In genomic region chr7:66385826-66386225, GRCm38 (mm10) we compare ENCODE assay signal across 26 mouse cellular contexts. TPM values are rescaled to one million over a fixed set of nuclear protein-coding genes. Genes with fewer than 3 reads are reported as not detected.
A peak's percentile ranks its signal among the peaks of the same experiment; 100 is the strongest.
DNase-seq lines count a peak whose midpoint lies in the region; ATAC-seq and TF ChIP-seq lines count a peak whose summit lies in the region.
"Had no signal": no experiment of that assay in that cellular context is flagged by ENCODE, and none has a peak within 500 bp of the region (broad histone marks: within the 10 kb centered on the region; RNA-seq: fewer than 3 reads in every experiment).

No protein-coding gene starts in this region.

- 0 out of 2 replicates have a peak, but pooled peaks have one; percentile 4 for ATAC-seq in common myeloid progenitor, adult 5-6 weeks (replicated peaks; ENCODE audit: low read depth, poor library complexity, severe bottlenecking)
- ATAC-seq in CD4-positive, CD25-positive, alpha-beta regulatory T cell, adult 4 months, result no peak
- ATAC-seq: activated CD4-positive, CD25-positive, alpha-beta regulatory T cell, adult 4 months; forebrain, embryonic 13.5 days; forebrain, postnatal 0 days; intestine, embryonic 16.5 days; Patski had no signal

- peaks cover 61% of the 10 kb centered on the region for H3K79me3 ChIP-seq in C2C12 (ENCODE audit: low read depth)

- H3K4me3 ChIP-seq in C2C12 (ENCODE audit: insufficient read depth, poor library complexity, severe bottlenecking), result no peak overlapping the region
- no peak overlapping the region for H3K4me3 ChIP-seq in myocyte
- H3K4me3 ChIP-seq: embryonic facial prominence, embryonic 13.5 days; forebrain, embryonic 13.5 days; gastrocnemius, adult 2 months; heart, adult 2 months; heart, embryonic 15.5 days; hindbrain, embryonic 15.5 days had no signal

- intact Hi-C loops in heart, postnatal 25 days (cut with DNase I), result loop anchor here (5.0 kb wide), 1 partner anchor 284 kb away; no protein-coding TSS in a partner anchor

- H3K36me3 ChIP-seq in C2C12 (ENCODE audit: control insufficient read depth, insufficient read depth) (peaks cover 16% of the 10 kb centered on the region), myocyte (ENCODE audit: control insufficient read depth, insufficient read depth) (no peaks in the 10 kb centered on the region)
- H3K36me3 ChIP-seq: embryonic facial prominence, embryonic 13.5 days; hindbrain, embryonic 15.5 days had no signal

- DNase-seq in heart, adult 11 months, result peak; percentile 75
- no peak for DNase-seq in heart, postnatal 25 days (ENCODE audit: low spot score)
- no peak for DNase-seq in heart, adult 18-20 months
- DNase-seq in ovary, postnatal 14 days (ENCODE audit: low spot score), result no peak
- DNase-seq: adrenal gland, postnatal 14 days; cerebellum, adult 8-10 months; cerebellum, postnatal 14 days; forebrain, postnatal 0 days; gastrocnemius, adult 2 months; gastrocnemius, postnatal 25 days; heart, adult 2 months; heart, postnatal 14 days had no signal

- no peak for TF ChIP-seq POLR2A in myocyte (IDR thresholded peaks at IDR 0.05; ENCODE audit: insufficient read length, low read depth)

- H3K27me3 ChIP-seq in C2C12 (ENCODE audit: control insufficient read depth, insufficient read depth, insufficient read length) (no peaks in the 10 kb centered on the region), myocyte (ENCODE audit: control insufficient read depth, insufficient read depth, insufficient read length) (no peaks in the 10 kb centered on the region)
- H3K27me3 ChIP-seq: embryonic facial prominence, embryonic 13.5 days; heart, embryonic 15.5 days; Patski had no signal

- H3K4me2 ChIP-seq in myocyte (ENCODE audit: low read depth), result peak overlapping the region; percentile 28
- H3K4me2 ChIP-seq: embryonic facial prominence, embryonic 13.5 days; forebrain, embryonic 13.5 days; heart, embryonic 11.5 days; heart, embryonic 15.5 days; hindbrain, embryonic 15.5 days had no signal

- H3ac ChIP-seq in C2C12 (ENCODE audit: control insufficient read depth, insufficient read length, low read depth), result no peak overlapping the region
- H3ac ChIP-seq in myocyte (ENCODE audit: control insufficient read depth, insufficient read length), result no peak overlapping the region

- H3K79me2 ChIP-seq in C2C12 (ENCODE audit: control insufficient read depth, insufficient read depth) (peaks cover 82% of the 10 kb centered on the region), myocyte (ENCODE audit: control insufficient read depth, insufficient read depth) (peaks cover 77% of the 10 kb centered on the region)

- TF ChIP-seq CTCF in C2C12 (IDR thresholded peaks at IDR 0.05; ENCODE audit: control insufficient read depth, insufficient read depth, insufficient read length), result no peak

TF ChIP-seq in C2C12, 6 proteins besides CTCF, POLR2A, EP300 and RAD21:
- TF ChIP-seq MYOD1 (IDR thresholded peaks at IDR 0.05; ENCODE audit: control insufficient read depth, insufficient read length, low read depth) (peak; percentile 13), CEBPB (IDR thresholded peaks at IDR 0.05; ENCODE audit: low read depth) (no peak)

TF ChIP-seq in myocyte, 11 proteins besides CTCF, POLR2A, EP300 and RAD21:
- TF ChIP-seq USF1 (IDR thresholded peaks at IDR 0.05; ENCODE audit: low read depth) (no peak), MYOD1 (IDR thresholded peaks at IDR 0.05; ENCODE audit: control insufficient read depth in 1 of 3, insufficient read length in 2 of 3, low read depth in 2 of 3) (peak in 1 of 3 experiments; percentile 26)

RNA-seq across cellular contexts. Expression of gene Lrrk1, which starts 2.3 kb away (rescaled TPM):
- 10 to 100 TPM in 1 of 2 experiments, 1 to 10 TPM in 1; 9.9 to 10.5 TPM for total RNA-seq in heart, postnatal 25 days (2021)
- 41.8 TPM for polyA plus RNA-seq in C2C12 (2012; fragmentation: generic; extraction: Trizol)
- total RNA-seq in common myeloid progenitor, adult 5-6 weeks (2017), result 16.6 and 16.8 TPM in 2 replicates
- 24.8 TPM for polyA plus RNA-seq in myocyte (2012; fragmentation: generic; extraction: Trizol)
- 1 to 10 TPM; 2.3 to 5.7 TPM for polyA plus RNA-seq in CD4-positive, CD25-positive, alpha-beta regulatory T cell, adult 4 months (2017; shearing (Covaris generic))
- 10 to 100 TPM in 1 of 2 experiments, 1 to 10 TPM in 1; 9.6 to 10.1 TPM for total RNA-seq in heart, adult 18-20 months (2021)

RNA-seq across cellular contexts. Expression of gene Gm10974, which starts 20.1 kb away (rescaled TPM):
- total RNA-seq in heart, postnatal 25 days (2021), result not detected
- polyA plus RNA-seq in C2C12 (2012; fragmentation: generic; extraction: Trizol) (not detected), myocyte (2012; fragmentation: generic; extraction: Trizol) (not detected)
- total RNA-seq in common myeloid progenitor, adult 5-6 weeks (2017), result not detected in 2 replicates
- not detected for polyA plus RNA-seq in CD4-positive, CD25-positive, alpha-beta regulatory T cell, adult 4 months (2017; shearing (Covaris generic))
- not detected for total RNA-seq in heart, adult 18-20 months (2021)
- total RNA-seq: adrenal gland, adult 18-20 months; adrenal gland, postnatal 14 days; forebrain, postnatal 0 days; gastrocnemius, adult 2 months; gastrocnemius, postnatal 25 days; heart, adult 2 months; heart, postnatal 14 days had no signal
- polyA plus RNA-seq: activated CD4-positive, CD25-positive, alpha-beta regulatory T cell, adult 4 months; embryonic facial prominence, embryonic 13.5 days; forebrain, embryonic 13.5 days; forebrain, postnatal 0 days; heart, adult 2 months; heart, embryonic 11.5 days; heart, embryonic 15.5 days; hindbrain, embryonic 11.5 days; hindbrain, embryonic 15.5 days; intestine, embryonic 16.5 days; Patski had no signal

RNA-seq across cellular contexts. Expression of gene Aldh1a3, which starts 41.5 kb away (rescaled TPM):
- total RNA-seq in heart, postnatal 25 days (2021), result 1 to 10 TPM in 1 of 2 experiments, under 1 TPM in 1; 0.87 to 1.2 TPM
- 4.0 TPM for polyA plus RNA-seq in C2C12 (2012; fragmentation: generic; extraction: Trizol)
- total RNA-seq in common myeloid progenitor, adult 5-6 weeks (2017), result 0.46 TPM in 1 of 2 replicates, not detected in the other
- polyA plus RNA-seq in myocyte (2012; fragmentation: generic; extraction: Trizol), result 2.0 TPM
- polyA plus RNA-seq in CD4-positive, CD25-positive, alpha-beta regulatory T cell, adult 4 months (2017; shearing (Covaris generic)), result under 1 TPM in 1 of 2 experiments, not detected in 1; 0.50 TPM
- total RNA-seq in heart, adult 18-20 months (2021), result 1 to 10 TPM in 1 of 2 experiments, under 1 TPM in 1; 0.84 to 1.1 TPM
